Mouse (Mus musculus): ENCODE results near the gene Necab3. TPM values are rescaled to one million over a fixed set of nuclear protein-coding genes. Genes with fewer than 3 reads are reported as not detected.
A peak's percentile ranks its signal among the peaks of the same experiment; 100 is the strongest.

Necab3 gene
- polyA plus RNA-seq, 2 experiments: 3.8 to 6.7 TPM

GRCm38 (mm10) chr2:154543567-154544347, 14.9 kb downstream of the Necab3 start:
- Histone ChIP-seq H3K27ac (replicated peaks; ENCODE audit: low read depth, low read length) (no peak overlapping the region), H3K9ac (ENCODE audit: low read depth, low read length, severe bottlenecking) (no peak overlapping the region), H3K4me2 (replicated peaks; ENCODE audit: low read depth, low read length, severe bottlenecking) (no peak overlapping the region), H3K27me3 (ENCODE audit: control insufficient read depth, insufficient read depth, low read length) (no peaks in the 10 kb centered on the region), H3K4me1 (ENCODE audit: control insufficient read depth, insufficient read depth, low read length) (no peaks in the 10 kb centered on the region), H3K4me3 (replicated peaks; ENCODE audit: low read length) (no peak overlapping the region), H3K9me3 (ENCODE audit: control insufficient read depth, low read length) (no peaks in the 10 kb centered on the region), H3K36me3 (ENCODE audit: control insufficient read depth, insufficient read depth, low read length) (no peaks in the 10 kb centered on the region)
- WGBS: 88% methylated on average over 9 of the region's 9 CpGs
- DNase-seq (ENCODE audit: low spot score) (no peak), ATAC-seq (ENCODE audit: low FRiP score, low read depth) (no peak)
- no peak for TF ChIP-seq POLR2A (IDR thresholded peaks at IDR 0.05; ENCODE audit: borderline replicate concordance, extremely low read depth, insufficient read depth, insufficient read length)

GRCm38 (mm10) chr2:154541630-154542029, 17.1 kb downstream of the Necab3 start:
- Histone ChIP-seq H3K4me3 (replicated peaks; ENCODE audit: low read length) (no peak overlapping the region), H3K27ac (replicated peaks; ENCODE audit: low read depth, low read length) (no peak overlapping the region), H3K4me2 (replicated peaks; ENCODE audit: low read depth, low read length, severe bottlenecking) (no peak overlapping the region), H3K9ac (ENCODE audit: low read depth, low read length, severe bottlenecking) (no peak overlapping the region), H3K9me3 (ENCODE audit: control insufficient read depth, low read length) (no peaks in the 10 kb centered on the region), H3K4me1 (ENCODE audit: control insufficient read depth, insufficient read depth, low read length) (no peaks in the 10 kb centered on the region), H3K36me3 (ENCODE audit: control insufficient read depth, insufficient read depth, low read length) (peaks cover 8% of the 10 kb centered on the region), H3K27me3 (ENCODE audit: control insufficient read depth, insufficient read depth, low read length) (no peaks in the 10 kb centered on the region)
- WGBS: 73% methylated on average over 2 of the region's 2 CpGs
- no peak for TF ChIP-seq POLR2A (IDR thresholded peaks at IDR 0.05; ENCODE audit: borderline replicate concordance, extremely low read depth, insufficient read depth, insufficient read length)
- no peak for ATAC-seq (ENCODE audit: low FRiP score, low read depth)
- no peak for DNase-seq (ENCODE audit: low spot score)

- no peak overlapping the region for H3K4me2 ChIP-seq (replicated peaks; ENCODE audit: low read depth, low read length, severe bottlenecking)
- H3K4me3 ChIP-seq (replicated peaks; ENCODE audit: low read length): no peak overlapping the region
- H3K9ac ChIP-seq (ENCODE audit: low read depth, low read length, severe bottlenecking): no peak overlapping the region
- ATAC-seq (ENCODE audit: low FRiP score, low read depth): no peak
- no peak for TF ChIP-seq POLR2A (IDR thresholded peaks at IDR 0.05; ENCODE audit: borderline replicate concordance, extremely low read depth, insufficient read depth, insufficient read length)
- DNase-seq (ENCODE audit: low spot score): peak; percentile 46
- H3K36me3 ChIP-seq (ENCODE audit: control insufficient read depth, insufficient read depth, low read length): peaks cover 26% of the 10 kb centered on the region
- no peak overlapping the region for H3K27ac ChIP-seq (replicated peaks; ENCODE audit: low read depth, low read length)
- H3K27me3 ChIP-seq (ENCODE audit: control insufficient read depth, insufficient read depth, low read length): no peaks in the 10 kb centered on the region
- WGBS: 76% methylated on average over 3 of the region's 3 CpGs
- H3K4me1 ChIP-seq (ENCODE audit: control insufficient read depth, insufficient read depth, low read length): no peaks in the 10 kb centered on the region
- H3K9me3 ChIP-seq (ENCODE audit: control insufficient read depth, low read length): no peaks in the 10 kb centered on the region
Measured at GRCm38 (mm10) chr2:154539720-154540119, 19.0 kb downstream of the Necab3 start.

- H3K4me3 ChIP-seq (replicated peaks; ENCODE audit: low read length): no peak overlapping the region
- no peaks in the 10 kb centered on the region for H3K9me3 ChIP-seq (ENCODE audit: control insufficient read depth, low read length)
- H3K4me2 ChIP-seq (replicated peaks; ENCODE audit: low read depth, low read length, severe bottlenecking): no peak overlapping the region
- TF ChIP-seq POLR2A (IDR thresholded peaks at IDR 0.05; ENCODE audit: borderline replicate concordance, extremely low read depth, insufficient read depth, insufficient read length): no peak
- DNase-seq (ENCODE audit: low spot score): no peak
- H3K36me3 ChIP-seq (ENCODE audit: control insufficient read depth, insufficient read depth, low read length): peaks cover 36% of the 10 kb centered on the region
- 65% methylated on average over 3 of the region's 3 CpGs for WGBS
- ATAC-seq (ENCODE audit: low FRiP score, low read depth): no peak
- H3K9ac ChIP-seq (ENCODE audit: low read depth, low read length, severe bottlenecking): no peak overlapping the region
- H3K4me1 ChIP-seq (ENCODE audit: control insufficient read depth, insufficient read depth, low read length): no peaks in the 10 kb centered on the region
- H3K27ac ChIP-seq (replicated peaks; ENCODE audit: low read depth, low read length): no peak overlapping the region
- no peaks in the 10 kb centered on the region for H3K27me3 ChIP-seq (ENCODE audit: control insufficient read depth, insufficient read depth, low read length)
Measured at GRCm38 (mm10) chr2:154538710-154539109, 20.0 kb downstream of the Necab3 start.

GRCm38 (mm10) chr2:154538310-154538709, 20.4 kb downstream of the Necab3 start:
- Histone ChIP-seq H3K27me3 (ENCODE audit: control insufficient read depth, insufficient read depth, low read length) (no peaks in the 10 kb centered on the region), H3K27ac (replicated peaks; ENCODE audit: low read depth, low read length) (no peak overlapping the region), H3K9ac (ENCODE audit: low read depth, low read length, severe bottlenecking) (no peak overlapping the region), H3K4me3 (replicated peaks; ENCODE audit: low read length) (no peak overlapping the region), H3K4me1 (ENCODE audit: control insufficient read depth, insufficient read depth, low read length) (no peaks in the 10 kb centered on the region), H3K4me2 (replicated peaks; ENCODE audit: low read depth, low read length, severe bottlenecking) (no peak overlapping the region), H3K36me3 (ENCODE audit: control insufficient read depth, insufficient read depth, low read length) (peaks cover 40% of the 10 kb centered on the region), H3K9me3 (ENCODE audit: control insufficient read depth, low read length) (no peaks in the 10 kb centered on the region)
- no peak for ATAC-seq (ENCODE audit: low FRiP score, low read depth)
- TF ChIP-seq POLR2A (IDR thresholded peaks at IDR 0.05; ENCODE audit: borderline replicate concordance, extremely low read depth, insufficient read depth, insufficient read length): no peak
- no peak for DNase-seq (ENCODE audit: low spot score)
- WGBS: 64% methylated on average over 2 of the region's 2 CpGs

All from limb, embryonic 14.5 days (tissue).